Mouse (Mus musculus): ENCODE results near the gene Col18a1.

DNA sequence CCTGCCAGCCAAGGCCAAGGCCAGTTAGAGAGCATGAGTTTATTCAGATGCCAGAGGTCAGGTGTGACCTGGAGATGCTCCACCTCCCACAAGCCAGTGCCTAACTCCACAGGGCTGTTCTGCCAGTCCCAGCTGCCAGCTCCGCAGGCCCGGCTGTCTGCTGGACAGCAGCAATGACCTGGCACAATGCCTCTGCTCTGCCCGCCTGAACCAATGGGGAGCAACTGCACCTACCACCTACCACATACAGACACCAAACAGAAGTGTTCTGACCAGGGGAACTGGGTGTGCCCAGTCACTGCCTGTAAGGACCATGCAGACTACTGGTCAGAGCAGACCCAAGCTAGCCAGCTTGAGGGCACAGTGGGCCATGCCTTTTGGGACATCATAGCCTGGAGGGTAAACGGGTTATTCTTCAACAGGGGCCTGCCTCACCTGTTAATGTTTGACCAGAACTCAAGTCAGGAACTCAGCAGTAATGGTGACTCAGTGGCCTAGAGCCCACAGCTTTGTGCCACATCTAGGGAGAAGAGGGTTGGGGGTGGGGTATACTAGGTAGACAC is 19.4 kb downstream of the Col18a1 start:
- TF ChIP-seq CTCF (IDR thresholded peaks at IDR 0.05; ENCODE audit: extremely low read depth, insufficient read length, insufficient replicate concordance, low read depth, low read length) (no peak), POLR2A (IDR thresholded peaks at IDR 0.05; ENCODE audit: low read depth, low read length) (no peak)

Data from small intestine, adult 2 months (tissue).